Mouse (Mus musculus) right cerebral cortex, postnatal 14 days (tissue): ENCODE results near the gene Gpr156.
"Not testable (repeated sequence)": the region's sequence is repeated elsewhere in the genome, so short reads cannot be mapped to it uniquely, and the experiment has no call there.

Source experiments
- DNase-seq: peaks from one replicate; pipeline ENCODE4 v3.0.0; 2022

Gene Gpr156

DNA sequence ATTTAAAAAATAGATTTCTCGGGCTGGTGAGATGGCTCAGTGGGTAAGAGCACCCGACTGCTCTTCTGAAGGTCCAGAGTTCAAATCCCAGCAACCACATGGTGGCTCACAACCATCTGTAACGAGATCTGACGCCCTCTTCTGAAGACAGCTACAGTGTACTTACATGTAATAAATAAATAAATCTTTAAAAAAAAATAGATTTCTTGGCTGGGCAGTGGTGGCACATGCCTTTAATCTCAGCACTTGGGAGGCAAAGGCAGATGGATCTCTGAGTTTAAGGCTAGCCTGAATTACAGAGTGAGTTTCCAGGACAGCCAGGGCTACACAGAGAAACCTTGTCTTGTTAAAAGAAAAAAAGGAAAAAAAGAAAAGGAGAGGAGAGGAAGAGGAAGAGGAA, 46.4 kb downstream of the Gpr156 start:
- not testable (repeated sequence) for DNase-seq

- no peak for DNase-seq
Observed at GRCm38 (mm10) chr16:37963331-37964281, 47.3 kb downstream of the Gpr156 start.

GRCm38 (mm10) chr16:37964380-37965070, 48.2 kb downstream of the Gpr156 start:
- DNase-seq = no peak

- no peak for DNase-seq
Observed at GRCm38 (mm10) chr16:37966871-37967270, 50.6 kb downstream of the Gpr156 start.

DNA sequence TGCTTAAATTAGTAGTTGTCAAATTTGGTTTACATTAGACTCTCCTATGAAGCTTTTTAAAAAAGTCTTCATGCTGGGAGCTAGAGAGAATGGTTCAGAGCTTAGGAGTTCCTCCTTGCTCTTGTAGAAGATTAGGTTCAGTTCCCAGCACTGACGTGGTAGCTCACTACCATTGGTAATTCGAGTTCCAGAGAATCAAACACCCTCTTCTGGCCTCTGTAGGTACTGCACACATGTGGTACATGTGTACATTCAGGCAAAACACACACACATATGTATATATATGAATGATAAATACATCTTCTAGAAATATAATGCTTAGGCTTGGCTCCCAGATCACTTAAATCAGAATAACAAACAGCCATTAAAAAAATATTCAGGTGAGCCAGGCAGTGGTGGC, 51.1 kb downstream of the Gpr156 start:
- no peak for DNase-seq

DNA sequence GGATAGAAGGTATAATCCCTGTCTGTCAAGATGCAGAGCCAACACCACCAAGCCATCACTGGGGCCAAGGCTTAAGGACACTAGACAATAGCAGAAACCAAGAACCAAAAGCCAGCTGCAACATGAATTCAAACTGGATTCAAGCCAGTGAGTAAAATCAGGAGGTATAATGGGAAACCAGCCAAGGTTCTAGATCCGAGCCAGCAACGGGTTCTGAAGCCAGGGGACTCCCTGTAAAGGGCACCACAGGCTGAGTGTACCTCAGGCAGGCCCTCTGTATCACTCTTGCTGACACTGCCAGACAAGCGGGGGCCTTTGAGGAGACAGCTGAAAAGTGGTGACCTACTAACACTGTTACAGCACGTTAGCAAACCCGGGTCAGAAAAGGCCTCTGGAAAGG, 55.2 kb downstream of the Gpr156 start:
- no peak for DNase-seq

DNA sequence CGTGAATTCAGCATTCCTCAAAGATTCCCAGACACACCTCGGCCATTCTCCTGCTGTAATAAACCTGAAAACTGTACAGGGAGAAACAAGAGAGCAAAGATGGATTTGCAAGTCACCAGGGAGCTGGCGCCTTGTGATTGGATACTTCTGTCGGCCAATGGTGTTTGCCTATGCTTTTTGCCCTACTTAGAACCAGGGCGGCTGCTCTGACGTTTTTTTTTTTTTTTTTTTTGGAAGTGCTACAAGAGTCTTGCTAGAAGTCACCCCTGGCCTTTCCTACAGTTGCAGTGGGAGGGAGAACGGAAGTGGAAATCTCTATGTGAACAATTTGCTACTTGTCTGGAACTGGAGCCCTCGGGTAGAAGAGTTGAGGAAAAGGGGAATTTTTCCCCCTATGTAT, 56.1 kb downstream of the Gpr156 start:
- no peak for DNase-seq

- not testable (repeated sequence) for DNase-seq
Observed at GRCm38 (mm10) chr16:37973239-37973638, 56.9 kb downstream of the Gpr156 start.

- no peak for DNase-seq
Observed at GRCm38 (mm10) chr16:37973855-37974519, 57.7 kb downstream of the Gpr156 start.

DNA sequence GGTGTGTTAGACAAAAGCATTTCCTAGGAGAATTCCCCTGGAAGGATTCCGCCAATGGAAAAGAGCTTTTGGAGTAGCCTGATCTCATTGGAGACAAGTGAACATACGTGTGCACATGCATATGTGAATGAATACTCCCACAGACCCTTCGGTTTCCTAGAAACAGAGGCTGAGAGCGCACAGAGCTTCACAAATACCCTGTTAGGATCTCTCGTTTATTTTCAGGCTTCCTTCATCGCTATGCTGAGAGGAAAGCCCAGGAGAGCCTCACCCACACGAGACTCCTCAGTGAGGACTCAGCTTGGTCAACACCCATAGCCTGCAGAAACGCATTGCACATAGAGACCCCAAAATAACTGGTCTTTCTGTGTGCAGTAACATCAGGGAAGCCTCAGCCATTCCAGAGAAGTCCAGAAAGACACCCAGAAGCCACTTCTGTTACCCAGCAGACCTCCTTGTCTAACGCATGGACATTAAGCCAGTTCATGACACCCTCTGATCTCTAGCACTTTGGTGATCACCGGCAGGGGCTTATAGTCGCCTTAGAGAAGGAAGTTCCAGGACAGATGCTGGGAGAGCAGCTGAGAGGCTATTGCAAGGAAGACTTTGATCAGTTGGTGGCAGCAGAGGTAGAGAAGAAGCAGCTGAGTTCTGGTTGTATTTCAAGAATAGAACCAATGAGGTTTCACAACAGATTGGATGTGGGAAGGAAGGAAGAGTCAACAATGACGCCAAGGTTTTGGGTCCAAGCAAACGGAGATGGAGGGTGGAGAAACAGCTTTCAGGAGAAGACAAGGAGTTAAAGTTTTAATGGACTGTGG, 58.4 kb downstream of the Gpr156 start:
- peak; percentile 42 for DNase-seq

DNA sequence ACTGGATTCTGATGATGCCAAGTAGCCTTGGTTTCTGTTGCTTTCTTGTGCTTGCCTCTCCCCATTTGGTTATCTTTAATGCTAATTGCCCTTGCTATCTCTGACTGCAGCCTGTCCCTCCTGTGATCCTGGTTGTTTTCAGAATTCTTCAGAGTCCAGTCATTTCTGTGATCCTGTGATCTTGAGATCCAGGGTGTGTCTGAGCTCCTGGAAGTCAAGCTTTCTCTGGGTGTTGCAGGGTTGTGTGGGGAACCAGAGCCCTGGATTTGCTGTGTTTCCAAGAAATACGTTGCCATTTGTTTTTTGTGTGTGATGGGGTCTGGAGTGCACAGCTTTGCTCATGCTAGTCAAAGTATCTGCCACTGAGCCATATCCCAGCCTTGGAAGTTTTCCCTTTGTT, 65.6 kb downstream of the Gpr156 start:
- DNase-seq = no peak

DNA sequence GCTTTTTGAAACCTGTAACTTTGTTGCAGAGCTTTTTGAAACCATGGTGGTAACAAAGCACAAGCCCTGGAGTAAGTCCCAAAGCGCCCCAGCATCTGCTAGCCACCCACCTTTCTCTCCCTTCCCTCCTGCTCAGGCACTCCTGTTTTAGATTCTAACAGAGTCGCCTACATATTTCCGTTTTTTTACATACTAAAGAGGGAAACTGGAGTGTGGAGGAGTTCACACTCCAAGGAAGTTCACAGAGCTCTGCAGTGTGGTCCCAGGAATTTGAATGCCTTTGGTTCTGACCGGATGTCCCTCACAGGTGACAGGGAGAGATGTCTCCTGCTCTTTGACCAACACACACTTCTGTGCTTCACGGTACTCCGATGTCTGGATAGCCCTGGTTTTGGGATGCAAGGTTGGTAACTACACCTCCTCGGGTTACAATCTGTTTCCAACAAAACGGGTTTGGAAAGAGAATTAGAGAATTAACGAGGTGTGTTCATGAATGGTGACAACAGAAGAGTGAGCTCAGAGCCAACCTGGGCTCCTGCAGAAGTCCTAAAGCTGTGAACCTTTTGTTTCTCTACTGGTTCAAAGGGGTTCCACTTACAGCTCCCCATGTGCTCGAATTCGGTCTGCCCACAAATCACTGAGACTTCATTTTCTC, 72.0 kb downstream of the Gpr156 start:
- DNase-seq = peak; percentile 26

GRCm38 (mm10) chr16:37989796-37990195, 73.5 kb downstream of the Gpr156 start:
- DNase-seq = no peak

GRCm38 (mm10) chr16:37990553-37991344, 74.5 kb downstream of the Gpr156 start:
- DNase-seq = no peak

- DNase-seq = no peak
Observed at GRCm38 (mm10) chr16:37992806-37993205, 76.5 kb downstream of the Gpr156 start.

DNA sequence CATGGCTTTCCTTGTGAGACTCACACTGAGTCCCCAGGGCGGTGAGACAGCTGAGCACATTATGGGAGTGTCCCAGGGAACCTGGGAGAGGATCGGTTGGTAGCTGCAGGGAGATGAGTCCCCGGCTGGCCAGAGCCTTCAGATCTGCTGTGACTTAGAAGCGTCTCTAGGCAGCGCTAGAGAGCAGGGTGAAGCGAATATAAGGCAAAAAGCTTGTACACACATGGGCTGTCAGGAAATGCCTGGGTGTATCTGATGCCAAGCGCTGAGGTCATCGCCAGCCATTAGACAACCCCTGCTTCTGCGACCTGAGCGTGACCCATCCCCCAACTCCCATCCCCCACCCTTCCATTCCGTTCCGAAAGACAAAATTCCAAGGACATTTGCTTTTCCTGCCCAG, 78.4 kb downstream of the Gpr156 start:
- DNase-seq = peak; percentile 56

- DNase-seq = no peak
Observed at GRCm38 (mm10) chr16:37997771-37998170, 81.5 kb downstream of the Gpr156 start.

- DNase-seq = no peak
Observed at GRCm38 (mm10) chr16:37999762-38000161, 83.5 kb downstream of the Gpr156 start.

- DNase-seq = no peak
Observed at GRCm38 (mm10) chr16:38000178-38000577, 83.9 kb downstream of the Gpr156 start.

GRCm38 (mm10) chr16:38001766-38002165, 85.5 kb downstream of the Gpr156 start:
- no peak for DNase-seq

DNA sequence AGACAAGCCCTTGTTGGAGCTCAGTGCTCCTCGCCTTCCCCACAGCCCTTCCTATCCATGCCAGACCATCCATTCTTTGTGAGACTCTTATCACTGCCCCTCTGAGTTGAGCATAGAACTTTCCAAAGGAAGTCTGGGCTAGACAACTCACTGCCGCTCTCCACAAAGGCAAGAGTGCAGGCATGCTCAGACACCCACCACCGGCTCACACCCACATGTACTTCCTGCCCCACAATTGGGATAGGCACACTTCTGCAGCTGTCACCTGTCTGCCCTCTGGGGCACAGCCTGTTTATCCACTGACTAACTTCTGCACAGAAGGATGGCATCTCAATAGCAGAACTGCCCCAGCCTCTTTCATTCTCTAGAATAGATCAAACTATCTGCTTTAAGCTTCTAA, 86.2 kb downstream of the Gpr156 start:
- DNase-seq = no peak
